Mouse (Mus musculus) bone marrow, adult 2 months (tissue): ENCODE data around the gene Rnf6. TPM values are rescaled to one million over a fixed set of nuclear protein-coding genes. Genes with fewer than 3 reads are reported as not detected.

Source experiments
- H3K27ac ChIP-seq: fragments of 200-500 bp; 2 replicates; pipeline ENCODE4 v1.5.1; 2012; ENCODE audit warnings: low read depth, mild to moderate bottlenecking, control low read depth, inconsistent platforms, low read length; ENCODE audit not compliant: control insufficient read depth, poor library complexity, insufficient read depth
- H3K4me1 ChIP-seq: fragments of 200-500 bp; 2 replicates; pipeline ENCODE4 v1.6.1; 2011; ENCODE audit warnings: low read length; ENCODE audit not compliant: control insufficient read depth, insufficient read depth
- H3K4me3 ChIP-seq: fragments of 200-500 bp; replicated peaks from 2 replicates; pipeline ENCODE3; 2011; ENCODE audit warnings: mild to moderate bottlenecking, low read depth, low read length, control low read depth; ENCODE audit not compliant: control insufficient read depth
- CTCF ChIP-seq: fragments of 200-500 bp; IDR thresholded peaks from 2 replicates; pipeline ENCODE4 v1.5.1; 2011; ENCODE audit warnings: low read length, control low read depth; ENCODE audit not compliant: control insufficient read depth, insufficient read depth
- POLR2A ChIP-seq: fragments of 200-500 bp; IDR thresholded peaks from 2 replicates; pipeline ENCODE4 v1.6.1; 2011; ENCODE audit warnings: low read depth, mild to moderate bottlenecking, control low read depth, low read length, borderline replicate concordance; ENCODE audit not compliant: control insufficient read depth
- whole genome bisulfite sequencing: fragments of 180-500 bp; shearing (Covaris S2); methylation state at CpG from one replicate; pipeline ENCODE4 v1.1.7; 2018; 5-methylcytosine and 5-hydroxymethylcytosine counted together
- polyA plus RNA-seq: library from polyadenylated mRNA; stranded (reverse); fragments of >200 nt; gene quantifications from 2 replicates; pipeline ENCODE4 v1.2.4, GENCODE M21; 2011; ENCODE audit warnings: low replicate concordance; ENCODE audit not compliant: missing spikeins, insufficient read depth, insufficient read length

Gene Rnf6
- polyA plus RNA-seq, 1 experiment: 13.2 TPM

GRCm38 (mm10) chr5:146221722-146222121 lies 367 bp upstream of the Rnf6 start:
- Histone ChIP-seq H3K27ac (peak overlapping the region; percentile 100; the same call in 1 of the 2 replicates), H3K4me3 (peak overlapping the region; percentile 99), H3K4me1 (no peaks in the 10 kb centered on the region)
- TF ChIP-seq CTCF (no peak), POLR2A (no peak)
- 41% methylated on average over 6 of the region's 6 CpGs for WGBS

GRCm38 (mm10) chr5:146220501-146220878 lies 865 bp downstream of the Rnf6 start:
- peak overlapping the region; percentile 99 for H3K4me3 ChIP-seq
- peak overlapping the region; percentile 77 for H3K27ac ChIP-seq
- H3K4me1 ChIP-seq: no peaks in the 10 kb centered on the region
- 5% methylated on average over 13 of the region's 13 CpGs for WGBS
- TF ChIP-seq CTCF (no peak), POLR2A (no peak)

GRCm38 (mm10) chr5:146205537-146205936 lies 15.8 kb downstream of the Rnf6 start:
- TF ChIP-seq POLR2A (no peak), CTCF (no peak)
- H3K4me1 ChIP-seq: no peaks in the 10 kb centered on the region
- no peak overlapping the region for H3K27ac ChIP-seq
- no peak overlapping the region for H3K4me3 ChIP-seq
- 85% methylated on average over 5 of the region's 5 CpGs for WGBS

GRCm38 (mm10) chr5:146203921-146204320 lies 17.4 kb downstream of the Rnf6 start:
- 21% methylated on average over 2 of the region's 2 CpGs for WGBS
- Histone ChIP-seq H3K27ac (no peak overlapping the region), H3K4me3 (no peak overlapping the region), H3K4me1 (no peaks in the 10 kb centered on the region; the same call in 1 of the 2 replicates)
- no peak for TF ChIP-seq CTCF

- H3K27ac ChIP-seq: no peak overlapping the region
- TF ChIP-seq CTCF (no peak), POLR2A (no peak)
- WGBS: 93% methylated on average over 6 of the region's 6 CpGs
Measured at GRCm38 (mm10) chr5:146200580-146200979, 20.8 kb downstream of the Rnf6 start.

GRCm38 (mm10) chr5:146199540-146199939 lies 21.8 kb downstream of the Rnf6 start:
- WGBS: 48% methylated on average over 2 of the region's 2 CpGs
- H3K4me3 ChIP-seq: no peak overlapping the region
- no peaks in the 10 kb centered on the region; the same call in 1 of the 2 replicates for H3K4me1 ChIP-seq
- TF ChIP-seq POLR2A (no peak), CTCF (no peak)
- no peak overlapping the region for H3K27ac ChIP-seq

More at GRCm38 (mm10) chr5:146200580-146200979, 20.8 kb downstream of the Rnf6 start:
- Histone ChIP-seq H3K4me3 (no peak overlapping the region), H3K4me1 (no peaks in the 10 kb centered on the region; the same call in 1 of the 2 replicates)

- H3K4me3 ChIP-seq: no peak overlapping the region
- no peak for TF ChIP-seq POLR2A
- no peak for TF ChIP-seq CTCF
- no peaks in the 10 kb centered on the region; the same call in 1 of the 2 replicates for H3K4me1 ChIP-seq
- H3K27ac ChIP-seq: no peak overlapping the region
Measured at GRCm38 (mm10) chr5:146199073-146199472, 22.3 kb downstream of the Rnf6 start.

GRCm38 (mm10) chr5:146193360-146193759 lies 28.0 kb downstream of the Rnf6 start:
- Histone ChIP-seq H3K27ac (no peak overlapping the region), H3K4me3 (no peak overlapping the region), H3K4me1 (no peaks in the 10 kb centered on the region)
- TF ChIP-seq CTCF (no peak), POLR2A (no peak)
- WGBS: 79% methylated on average over 8 of the region's 8 CpGs

- H3K4me1 ChIP-seq: no peaks in the 10 kb centered on the region
- 60% methylated on average over 3 of the region's 3 CpGs for WGBS
Measured at GRCm38 (mm10) chr5:146190501-146191269, 30.7 kb downstream of the Rnf6 start.

More at GRCm38 (mm10) chr5:146190501-146191269, 30.7 kb downstream of the Rnf6 start:
- no peak overlapping the region for H3K27ac ChIP-seq
- TF ChIP-seq POLR2A (no peak), CTCF (no peak)
- H3K4me3 ChIP-seq: no peak overlapping the region
